Mouse (Mus musculus) brain, embryonic 14.5 days (tissue): ENCODE measurements at regions not wholly inside any gene's neighbourhood (a gene's known extent, or its start where the extent isn't known, plus 50 kb on each side); places are given as distances from the start of the nearest gene placed in this dataset.

Experiments
- DNase-seq: peaks from one replicate; pipeline ENCODE4 v3.0.0-alpha.2; 2011; ENCODE audit warnings: low read depth
- CTCF ChIP-seq: fragments of 200-500 bp; IDR thresholded peaks from 2 replicates; pipeline ENCODE4 v1.5.1; 2012; ENCODE audit warnings: inconsistent platforms, mild to moderate bottlenecking, moderate library complexity, borderline replicate concordance; ENCODE audit not compliant: insufficient read depth, insufficient read length; ENCODE audit errors: extremely low read depth
- POLR2A ChIP-seq: fragments of 200-500 bp; IDR thresholded peaks from 2 replicates; pipeline ENCODE4 v1.6.1; 2012; ENCODE audit warnings: mild to moderate bottlenecking, inconsistent platforms, borderline replicate concordance; ENCODE audit not compliant: poor library complexity, insufficient read depth, insufficient read length, severe bottlenecking; ENCODE audit errors: extremely low read depth

GRCm38 (mm10) chr7:88544393-88544792 lies 114.3 kb downstream of the Rab38 start:
- DNase-seq: peak; percentile 92
- no peak for TF ChIP-seq POLR2A
- TF ChIP-seq CTCF: peak; percentile 46; the same call in 1 of the 2 replicates

- TF ChIP-seq CTCF (no peak), POLR2A (no peak)
- peak; percentile 41 for DNase-seq
Measured at GRCm38 (mm10) chr7:88544976-88545654, 115.0 kb downstream of the Rab38 start.

DNA sequence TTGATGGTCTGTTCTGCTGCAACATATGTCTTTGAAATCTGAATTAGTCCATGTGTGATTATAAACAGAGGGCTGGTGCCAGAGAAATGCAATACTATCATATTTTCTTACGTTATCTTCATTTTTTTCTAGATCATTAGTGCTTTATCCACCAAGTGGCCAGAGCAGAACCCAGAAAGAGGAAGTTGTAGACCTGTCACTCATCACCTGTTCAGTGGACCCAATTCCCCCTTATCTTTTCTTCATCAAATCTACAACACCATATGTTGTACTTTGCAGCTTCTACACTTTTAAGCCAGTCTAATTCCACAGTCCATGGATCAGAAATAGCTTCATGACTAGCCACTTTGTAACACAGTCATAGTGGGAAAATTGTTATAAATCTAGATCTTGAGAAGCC lies 145.0 kb downstream of the Rab38 start:
- DNase-seq: no peak
- TF ChIP-seq CTCF (no peak), POLR2A (no peak)

DNA sequence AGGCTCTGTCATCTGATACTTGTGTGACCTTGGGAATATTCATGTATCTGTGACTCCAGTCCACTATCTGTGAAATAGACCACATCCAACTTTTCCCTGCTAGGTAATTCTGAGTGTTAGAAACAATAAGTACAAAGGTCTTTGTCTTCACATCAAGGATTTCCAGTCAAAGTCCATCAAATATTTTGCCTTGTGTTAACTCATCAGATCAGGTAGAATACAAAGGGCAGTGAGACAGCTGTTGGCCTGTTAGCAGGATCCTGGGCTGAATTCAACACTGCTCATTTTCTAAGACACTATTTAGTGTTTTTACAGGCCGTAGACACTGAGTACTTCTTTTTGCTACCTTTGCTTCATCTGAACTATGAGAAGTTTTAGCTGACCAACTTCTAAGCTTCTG lies 170.7 kb downstream of the Rab38 start:
- no peak for DNase-seq
- TF ChIP-seq POLR2A: no peak
- no peak for TF ChIP-seq CTCF
